Mouse (Mus musculus) adipocyte (in vitro differentiated cells): Measurements from ENCODE around the gene Krtap2-4.
"Not testable (repeated sequence)": the region's sequence is repeated elsewhere in the genome, so short reads cannot be mapped to it uniquely, and the experiment has no call there.

Experiments used
- DNase-seq: peaks from one replicate; pipeline ENCODE4 v3.0.0-alpha.2; 2016; ENCODE audit warnings: low spot score

Krtap2-4 gene

GRCm38 (mm10) chr11:99614796-99615363 lies at the start of gene Krtap2-4:
TSS of gene Krtap2-4 (minus strand) at chr11:99614846.
- DNase-seq: no peak

- DNase-seq: no peak
Measured at GRCm38 (mm10) chr11:99662802-99663201, 48.2 kb upstream of the Krtap2-4 start.

GRCm38 (mm10) chr11:99659256-99659655 lies 44.6 kb upstream of the Krtap2-4 start:
- no peak for DNase-seq

- DNase-seq: not testable (repeated sequence)
Measured at GRCm38 (mm10) chr11:99658467-99659010, 43.9 kb upstream of the Krtap2-4 start, which contains the start of gene Gm11563. TSS of gene Gm11563 (minus strand) at chr11:99658960.

- DNase-seq: no peak
Measured at GRCm38 (mm10) chr11:99657051-99657450, 42.4 kb upstream of the Krtap2-4 start.

- no peak for DNase-seq
Measured at GRCm38 (mm10) chr11:99650136-99650535, 35.5 kb upstream of the Krtap2-4 start, which contains the start of gene Gm11555. TSS of gene Gm11555 (minus strand) at chr11:99650236.

- no peak for DNase-seq
Measured at GRCm38 (mm10) chr11:99646444-99646843, 31.8 kb upstream of the Krtap2-4 start.

- DNase-seq: no peak
Measured at GRCm38 (mm10) chr11:99644351-99644750, 29.7 kb upstream of the Krtap2-4 start.

- DNase-seq: not testable (repeated sequence)
Measured at GRCm38 (mm10) chr11:99643635-99644139, 29.0 kb upstream of the Krtap2-4 start, which contains the start of gene Krtap4-7. TSS of gene Krtap4-7 (minus strand) at chr11:99644089.

- DNase-seq: no peak
Measured at GRCm38 (mm10) chr11:99640926-99641325, 26.3 kb upstream of the Krtap2-4 start.

GRCm38 (mm10) chr11:99637086-99637485 lies 22.4 kb upstream of the Krtap2-4 start:
- no peak for DNase-seq

- no peak for DNase-seq
Measured at GRCm38 (mm10) chr11:99634653-99635134, 20.0 kb upstream of the Krtap2-4 start, which contains the start of gene Krtap4-2. TSS of gene Krtap4-2 (minus strand) at chr11:99635084.

GRCm38 (mm10) chr11:99633293-99633692 lies 18.6 kb upstream of the Krtap2-4 start:
- DNase-seq: no peak

GRCm38 (mm10) chr11:99630890-99631289 lies 16.2 kb upstream of the Krtap2-4 start:
- no peak for DNase-seq

- DNase-seq: no peak
Measured at GRCm38 (mm10) chr11:99628138-99628537, 13.5 kb upstream of the Krtap2-4 start, which contains the start of gene Krtap4-1. TSS of gene Krtap4-1 (minus strand) at chr11:99628238.

GRCm38 (mm10) chr11:99620335-99620734 lies 5.7 kb upstream of the Krtap2-4 start, which contains the start of gene Gm11562:
TSS of gene Gm11562 (minus strand) at chr11:99620435.
- no peak for DNase-seq

- DNase-seq: not testable (repeated sequence)
Measured at GRCm38 (mm10) chr11:99610089-99610488, 4.6 kb downstream of the Krtap2-4 start, which contains the start of gene Gm11937. TSS of gene Gm11937 (minus strand) at chr11:99610189.

- DNase-seq: no peak
Measured at GRCm38 (mm10) chr11:99609126-99609525, 5.5 kb downstream of the Krtap2-4 start.

GRCm38 (mm10) chr11:99603208-99603607 lies 11.4 kb downstream of the Krtap2-4 start, which contains the start of gene Gm11938:
TSS of gene Gm11938 (minus strand) at chr11:99603308.
- not testable (repeated sequence) for DNase-seq

GRCm38 (mm10) chr11:99597742-99598141 lies 16.9 kb downstream of the Krtap2-4 start, which contains the start of gene Krtap9-3:
TSS of gene Krtap9-3 (minus strand) at chr11:99598105.
- DNase-seq: not testable (repeated sequence)

- DNase-seq: peak; percentile 10
Measured at GRCm38 (mm10) chr11:99590981-99591380, 23.7 kb downstream of the Krtap2-4 start, which contains the start of gene Krtap1-3. TSS of gene Krtap1-3 (minus strand) at chr11:99591339.

- no peak for DNase-seq
Measured at GRCm38 (mm10) chr11:99585096-99585495, 29.6 kb downstream of the Krtap2-4 start.
